Mouse (Mus musculus) left cerebral cortex, postnatal 25 days (tissue): Measurements from ENCODE around the gene Ackr3. TPM values are rescaled to one million over a fixed set of nuclear protein-coding genes. Genes with fewer than 3 reads are reported as not detected.
A peak's percentile ranks its signal among the peaks of the same experiment; 100 is the strongest.

Source experiments
- DNase-seq, 2 experiments: peaks; one replicate each; pipeline ENCODE4 v3.0.0; 2022; ENCODE audit warnings: low spot score in 2 of 2, mixed read lengths in 1 of 2
- intact Hi-C: fragments of 180-260 bp; cut with DNase I; formaldehyde crosslinking; loops from one replicate; pipeline ENCODE4 v1.15.1; 2025
- total RNA-seq, 2 experiments: library from RNA; stranded (reverse); gene quantifications; 2 replicates each; pipeline ENCODE4 v1.2.3; 2021

The Ackr3 gene
- total RNA-seq, 2 experiments from 2014 or later: 7.2 to 8.6 TPM

DNA sequence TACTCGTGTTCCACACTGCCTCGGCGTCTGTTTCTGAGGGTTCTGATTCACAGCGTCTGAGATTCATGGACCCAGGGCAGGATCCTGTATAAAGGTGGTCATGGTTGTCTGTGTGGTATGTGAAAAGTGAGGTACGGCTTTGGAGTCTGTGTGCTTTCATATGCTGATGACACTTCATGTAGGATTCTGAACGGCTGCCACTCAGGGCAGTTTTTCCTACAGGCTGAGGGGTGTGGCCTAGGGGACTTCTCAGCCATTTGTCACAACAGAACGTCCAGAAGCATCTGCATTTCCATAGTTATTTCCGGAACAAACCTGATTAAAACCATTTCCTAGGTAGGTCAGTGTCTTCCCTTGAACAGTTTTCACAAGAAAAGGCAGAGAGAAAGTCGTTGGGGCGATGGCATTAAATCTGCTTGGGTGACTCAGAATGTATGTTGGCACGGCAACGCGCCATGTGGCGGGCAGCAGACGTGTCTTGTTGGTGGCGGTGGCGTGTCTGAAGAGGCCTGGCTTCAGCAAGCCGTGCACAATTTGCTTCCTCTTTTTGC lies 18.1 kb downstream of the Ackr3 start:
- intact Hi-C loops: no loop called here
- DNase-seq: peak; percentile 73 to 93

- intact Hi-C loops: no loop called here
Observed at GRCm38 (mm10) chr1:90222427-90222901, 18.7 kb downstream of the Ackr3 start.

GRCm38 (mm10) chr1:90223006-90223405 lies 19.2 kb downstream of the Ackr3 start:
- DNase-seq: no peak
- intact Hi-C loops: no loop called here

More at GRCm38 (mm10) chr1:90222427-90222901, 18.7 kb downstream of the Ackr3 start:
- no peak for DNase-seq

GRCm38 (mm10) chr1:90225603-90226254 lies 21.9 kb downstream of the Ackr3 start:
- intact Hi-C loops: no loop called here
- DNase-seq: no peak

- intact Hi-C loops: no loop called here
- no peak for DNase-seq
Observed at GRCm38 (mm10) chr1:90227684-90228322, 24.0 kb downstream of the Ackr3 start.

GRCm38 (mm10) chr1:90228323-90228697 lies 24.5 kb downstream of the Ackr3 start:
- DNase-seq: no peak
- intact Hi-C loops: no loop called here

- no peak for DNase-seq
- intact Hi-C loops: no loop called here
Observed at GRCm38 (mm10) chr1:90230611-90231010, 26.8 kb downstream of the Ackr3 start.

DNA sequence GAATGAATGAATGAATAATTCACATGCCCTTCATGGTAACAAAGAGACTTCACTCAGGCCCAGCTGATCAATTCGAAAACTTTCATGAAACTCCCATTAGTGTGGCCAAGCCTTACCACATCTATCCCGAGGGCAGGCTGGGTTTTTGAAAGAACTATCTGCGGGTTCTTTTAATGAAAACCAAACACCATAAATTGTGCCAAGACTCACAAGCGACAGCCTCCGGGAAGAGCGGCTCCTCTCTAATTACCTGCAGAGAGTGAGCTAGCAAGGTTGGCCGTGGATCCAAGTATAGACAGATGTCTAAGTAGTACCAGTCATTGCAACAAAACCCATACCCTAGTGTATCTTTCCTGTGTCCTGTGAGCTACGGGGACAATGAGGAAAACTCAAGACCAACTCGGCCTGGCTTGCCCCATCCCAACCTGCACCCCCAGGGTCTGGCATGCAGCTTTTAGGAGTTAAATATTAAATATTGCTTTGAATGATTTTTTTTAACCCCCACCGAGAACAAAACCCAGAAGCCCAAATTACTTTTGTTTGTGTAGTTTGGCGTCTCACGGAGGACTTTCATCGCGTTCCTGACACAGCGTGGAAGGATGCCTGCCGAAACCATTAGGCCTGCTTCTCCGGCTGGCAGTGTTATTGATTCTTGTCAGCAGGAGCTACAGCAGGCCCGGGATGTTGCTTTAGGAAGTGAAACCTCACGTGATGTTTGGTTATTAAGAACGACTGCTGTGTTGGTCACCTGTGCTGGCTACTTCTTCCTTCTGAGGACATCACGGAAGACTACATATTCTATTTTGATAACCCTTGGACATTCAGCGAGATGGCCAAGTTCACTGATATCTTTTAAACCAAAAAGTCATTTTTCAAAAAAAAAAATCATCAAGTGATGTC lies 28.1 kb downstream of the Ackr3 start:
- intact Hi-C loops: no loop called here
- no peak for DNase-seq

- intact Hi-C loops: no loop called here
- DNase-seq: peak in 1 of 2 experiments; percentile 27
Observed at GRCm38 (mm10) chr1:90232491-90232885, 28.7 kb downstream of the Ackr3 start.

DNA sequence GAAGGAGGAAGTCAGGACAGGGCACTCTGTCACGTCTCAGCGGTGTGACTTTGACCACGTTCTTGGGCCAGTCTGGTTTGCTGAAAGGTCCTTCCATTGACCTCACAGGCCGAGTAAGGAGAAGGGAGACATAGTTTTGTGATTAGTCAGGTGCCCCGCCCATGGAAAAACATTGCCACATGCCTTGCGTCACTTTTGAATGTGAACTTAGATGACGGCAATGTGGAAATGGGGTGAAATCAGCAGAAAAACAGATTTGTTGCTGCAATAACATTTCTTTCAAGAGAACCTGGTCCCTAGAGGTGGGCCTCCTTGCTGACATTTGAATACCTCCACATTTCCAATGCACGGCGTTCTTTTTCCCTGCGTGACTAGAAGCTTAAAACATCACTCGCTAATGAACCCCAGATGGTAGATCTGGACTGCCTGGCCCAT lies 30.9 kb downstream of the Ackr3 start:
- no peak for DNase-seq
- intact Hi-C loops: no loop called here

- intact Hi-C loops: no loop called here
- DNase-seq: no peak
Observed at GRCm38 (mm10) chr1:90236640-90237039, 32.9 kb downstream of the Ackr3 start.

- intact Hi-C loops: no loop called here
- no peak for DNase-seq
Observed at GRCm38 (mm10) chr1:90238095-90238888, 34.5 kb downstream of the Ackr3 start.

DNA sequence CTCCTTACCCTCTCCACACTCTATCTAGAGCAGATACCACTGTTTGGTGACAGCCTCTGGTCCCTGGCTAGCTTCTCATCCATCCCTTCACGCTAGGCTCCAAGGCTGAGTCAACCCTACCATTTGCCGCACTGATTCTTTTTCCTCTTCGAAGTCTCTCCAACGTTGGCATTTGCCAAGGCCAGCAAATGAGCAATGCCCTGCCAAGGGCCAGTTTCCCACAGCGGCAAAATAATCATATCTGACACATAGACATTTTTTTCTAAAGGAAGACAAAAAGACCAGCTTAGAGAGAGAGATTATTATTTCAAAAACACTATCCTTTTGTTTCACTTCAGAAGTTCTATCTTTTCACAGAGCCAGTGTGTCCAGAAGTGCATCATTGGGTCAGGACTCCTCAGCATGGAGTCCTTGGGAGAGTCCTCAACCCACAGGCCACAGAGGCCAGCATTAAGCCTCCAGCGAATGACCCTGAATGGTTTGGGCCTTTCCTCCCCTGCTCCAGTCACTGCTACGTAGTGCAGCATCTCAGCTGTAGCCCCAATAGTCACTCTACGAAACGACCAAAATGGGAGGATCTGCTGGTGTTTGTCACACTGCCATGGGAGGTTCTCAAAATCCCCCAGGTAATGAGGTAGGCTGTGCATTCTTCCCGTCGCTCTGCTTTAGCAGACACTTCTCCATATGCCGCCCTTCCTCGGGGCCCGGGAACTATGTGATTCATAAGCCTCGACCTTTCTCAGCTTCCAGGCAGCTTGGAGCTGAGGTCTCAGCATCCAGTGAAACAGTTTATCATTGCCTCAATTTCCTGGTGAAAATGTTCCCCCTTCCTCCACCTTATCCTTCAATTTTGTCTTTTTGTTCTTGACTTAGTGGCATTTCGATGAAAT lies 35.8 kb downstream of the Ackr3 start:
- no peak for DNase-seq
- intact Hi-C loops: no loop called here

- intact Hi-C loops: no loop called here
- DNase-seq: no peak
Observed at GRCm38 (mm10) chr1:90240287-90240686, 36.5 kb downstream of the Ackr3 start.

GRCm38 (mm10) chr1:90242444-90242989 lies 38.7 kb downstream of the Ackr3 start:
- intact Hi-C loops: no loop called here

GRCm38 (mm10) chr1:90244537-90244936 lies 40.8 kb downstream of the Ackr3 start:
- DNase-seq: no peak
- intact Hi-C loops: no loop called here

More at GRCm38 (mm10) chr1:90242444-90242989, 38.7 kb downstream of the Ackr3 start:
- DNase-seq: no peak

GRCm38 (mm10) chr1:90245533-90245932 lies 41.8 kb downstream of the Ackr3 start:
- intact Hi-C loops: no loop called here
- no peak for DNase-seq

DNA sequence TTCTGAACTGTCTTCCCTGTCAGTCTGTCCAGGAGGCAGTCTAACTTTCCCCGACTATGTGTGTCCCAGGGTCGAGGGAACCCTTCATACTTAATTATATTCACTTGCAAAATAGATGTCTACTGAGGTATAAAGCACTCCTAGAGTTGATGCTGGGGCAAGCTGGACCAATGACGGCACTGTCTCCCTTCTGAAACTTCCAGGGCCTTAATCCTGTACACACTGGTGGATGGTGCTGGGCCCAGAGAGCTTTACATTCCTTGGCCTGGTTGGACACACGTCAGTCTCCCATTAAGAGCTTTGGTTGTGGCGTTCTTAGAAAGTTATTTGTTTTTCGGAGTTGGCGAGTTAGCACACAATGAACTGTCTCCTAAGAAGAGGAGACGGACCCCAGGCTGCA lies 42.3 kb downstream of the Ackr3 start:
- intact Hi-C loops: no loop called here
- DNase-seq: no peak
